Mouse (Mus musculus) forebrain, embryonic 11.5 days (tissue): ENCODE measurements around the gene Cdk6. TPM values are rescaled to one million over a fixed set of nuclear protein-coding genes. Genes with fewer than 3 reads are reported as not detected.

Experiments
- ATAC-seq: fragments of 200-750 bp; cut with Nextera tagmentation; replicated peaks from 2 replicates; pipeline ENCODE4 v1.8.0; 2017; ENCODE audit warnings: moderate TSS enrichment; ENCODE audit not compliant: low FRiP score
- DNase-seq: peaks from one replicate; pipeline ENCODE4 v3.0.0-alpha.2; 2017; ENCODE audit warnings: low spot score
- H3K27ac ChIP-seq: fragments of 300-500 bp; sonication (generic); 2 replicates; pipeline ENCODE4 v1.5.1; 2014; ENCODE audit warnings: low read depth, low read length
- H3K27me3 ChIP-seq: fragments of 300-500 bp; sonication (generic); 2 replicates; pipeline ENCODE4 v1.6.1; 2014; ENCODE audit warnings: mild to moderate bottlenecking, low read length, mixed read lengths; ENCODE audit not compliant: control insufficient read depth, insufficient read depth
- H3K36me3 ChIP-seq: fragments of 300-500 bp; sonication (generic); 2 replicates; pipeline ENCODE4 v1.6.1; 2014; ENCODE audit warnings: mild to moderate bottlenecking, low read length, moderate library complexity, mixed read lengths; ENCODE audit not compliant: control insufficient read depth, insufficient read depth
- H3K4me1 ChIP-seq: fragments of 300-500 bp; sonication (generic); replicated peaks from 2 replicates; pipeline ENCODE4 v1.6.1; 2014; ENCODE audit warnings: low read length, mixed read lengths; ENCODE audit not compliant: control insufficient read depth, insufficient read depth
- H3K4me2 ChIP-seq: fragments of 300-500 bp; sonication (generic); 2 replicates; pipeline ENCODE4 v1.6.1; 2014; ENCODE audit warnings: low read depth, mild to moderate bottlenecking, low read length, moderate library complexity, mixed read lengths; ENCODE audit not compliant: severe bottlenecking
- H3K4me3 ChIP-seq: fragments of 300-500 bp; sonication (generic); 2 replicates; pipeline ENCODE4 v1.5.1; 2014; ENCODE audit warnings: low read depth, low read length
- H3K9ac ChIP-seq: fragments of 300-500 bp; sonication (generic); 2 replicates; pipeline ENCODE4 v1.6.1; 2014; ENCODE audit warnings: low read length
- H3K9me3 ChIP-seq: fragments of 300-500 bp; sonication (generic); 2 replicates; pipeline ENCODE4 v1.6.1; 2016; ENCODE audit warnings: low read length, mixed read lengths; ENCODE audit not compliant: control insufficient read depth
- WGBS: fragments of 180-500 bp; shearing (Covaris S2); extraction: QIAGEN DNeasy Blood & Tissue Kit; methylation state at CpG from one replicate; pipeline ENCODE4 v1.1.7; 2014; 5-methylcytosine and 5-hydroxymethylcytosine counted together
- polyA plus RNA-seq: library from polyadenylated mRNA; unstranded; fragments of >200 nt; fragmentation: Nextera tagmentation; extraction: Ambion mirVana; gene quantifications from 2 replicates; pipeline ENCODE4 v1.2.1, GENCODE M21; 2014

Cdk6 gene
- polyA plus RNA-seq, 1 experiment from 2014 or later: 21.3 TPM

GRCm38 (mm10) chr5:3486579-3487282 lies 145.4 kb downstream of the Cdk6 start:
- no peaks in the 10 kb centered on the region for H3K27me3 ChIP-seq
- H3K36me3 ChIP-seq: no peaks in the 10 kb centered on the region
- no peak overlapping the region for H3K4me3 ChIP-seq
- H3K4me2 ChIP-seq: no peak overlapping the region
- 76% methylated on average over 7 of the region's 7 CpGs for WGBS
- H3K4me1 ChIP-seq: no peaks in the 10 kb centered on the region
- H3K27ac ChIP-seq: no peak overlapping the region
- no peaks in the 10 kb centered on the region for H3K9me3 ChIP-seq
- H3K9ac ChIP-seq: no peak overlapping the region
- DNase-seq: no peak
- ATAC-seq: no peak

GRCm38 (mm10) chr5:3488146-3488774 lies 147.0 kb downstream of the Cdk6 start:
- 89% methylated on average over 16 of the region's 16 CpGs for WGBS
- ATAC-seq (no peak), DNase-seq (no peak)
- no peak overlapping the region for H3K4me3 ChIP-seq
- no peaks in the 10 kb centered on the region for H3K36me3 ChIP-seq
- no peak overlapping the region for H3K27ac ChIP-seq
- no peaks in the 10 kb centered on the region for H3K9me3 ChIP-seq
- H3K9ac ChIP-seq: no peak overlapping the region
- H3K4me2 ChIP-seq: no peak overlapping the region
- H3K27me3 ChIP-seq: no peaks in the 10 kb centered on the region
- no peaks in the 10 kb centered on the region for H3K4me1 ChIP-seq

- DNase-seq: no peak
- 94% methylated on average over 3 of the region's 3 CpGs for WGBS
- ATAC-seq: no peak
- Histone ChIP-seq H3K4me2 (no peak overlapping the region), H3K27me3 (no peaks in the 10 kb centered on the region), H3K9me3 (no peaks in the 10 kb centered on the region), H3K4me1 (no peaks in the 10 kb centered on the region), H3K36me3 (no peaks in the 10 kb centered on the region), H3K9ac (no peak overlapping the region), H3K27ac (no peak overlapping the region), H3K4me3 (no peak overlapping the region)
Observed at GRCm38 (mm10) chr5:3490358-3490757, 149.1 kb downstream of the Cdk6 start.

- Histone ChIP-seq H3K9me3 (no peaks in the 10 kb centered on the region), H3K4me2 (no peak overlapping the region), H3K4me1 (no peaks in the 10 kb centered on the region), H3K36me3 (no peaks in the 10 kb centered on the region), H3K27me3 (no peaks in the 10 kb centered on the region), H3K4me3 (no peak overlapping the region), H3K9ac (no peak overlapping the region), H3K27ac (no peak overlapping the region)
- WGBS: 85% methylated on average over 9 of the region's 9 CpGs
- no peak for DNase-seq
- ATAC-seq: no peak
Observed at GRCm38 (mm10) chr5:3491084-3491483, 149.8 kb downstream of the Cdk6 start.

- no peaks in the 10 kb centered on the region for H3K9me3 ChIP-seq
- WGBS: 78% methylated on average over 5 of the region's 5 CpGs
- no peak for DNase-seq
- ATAC-seq: no peak
- no peaks in the 10 kb centered on the region for H3K36me3 ChIP-seq
- no peak overlapping the region for H3K27ac ChIP-seq
- H3K4me1 ChIP-seq: no peaks in the 10 kb centered on the region
- no peak overlapping the region for H3K9ac ChIP-seq
- H3K27me3 ChIP-seq: no peaks in the 10 kb centered on the region
- H3K4me3 ChIP-seq: no peak overlapping the region
- no peak overlapping the region for H3K4me2 ChIP-seq
Observed at GRCm38 (mm10) chr5:3491883-3492282, 150.6 kb downstream of the Cdk6 start.

GRCm38 (mm10) chr5:3492776-3493636 lies 151.7 kb downstream of the Cdk6 start:
- H3K4me1 ChIP-seq: no peaks in the 10 kb centered on the region
- no peak overlapping the region for H3K4me3 ChIP-seq
- ATAC-seq: no peak
- WGBS: 95% methylated on average over 13 of the region's 13 CpGs
- no peaks in the 10 kb centered on the region for H3K9me3 ChIP-seq
- no peak overlapping the region for H3K4me2 ChIP-seq
- no peak overlapping the region for H3K27ac ChIP-seq
- H3K27me3 ChIP-seq: no peaks in the 10 kb centered on the region
- no peak overlapping the region for H3K9ac ChIP-seq
- DNase-seq: no peak
- H3K36me3 ChIP-seq: no peaks in the 10 kb centered on the region

GRCm38 (mm10) chr5:3493968-3494367 lies 152.7 kb downstream of the Cdk6 start:
- 92% methylated on average over 9 of the region's 9 CpGs for WGBS
- Histone ChIP-seq H3K27ac (no peak overlapping the region), H3K9ac (no peak overlapping the region), H3K27me3 (no peaks in the 10 kb centered on the region), H3K4me2 (no peak overlapping the region), H3K9me3 (no peaks in the 10 kb centered on the region), H3K4me1 (no peaks in the 10 kb centered on the region), H3K4me3 (no peak overlapping the region), H3K36me3 (no peaks in the 10 kb centered on the region)
- no peak for DNase-seq
- no peak for ATAC-seq

GRCm38 (mm10) chr5:3494452-3495187 lies 153.3 kb downstream of the Cdk6 start:
- no peak for ATAC-seq
- no peaks in the 10 kb centered on the region for H3K4me1 ChIP-seq

More at GRCm38 (mm10) chr5:3494452-3495187, 153.3 kb downstream of the Cdk6 start:
- no peak overlapping the region for H3K9ac ChIP-seq
- no peak overlapping the region for H3K4me3 ChIP-seq
- no peaks in the 10 kb centered on the region for H3K27me3 ChIP-seq
- no peak overlapping the region for H3K4me2 ChIP-seq
- H3K36me3 ChIP-seq: no peaks in the 10 kb centered on the region
- no peaks in the 10 kb centered on the region for H3K9me3 ChIP-seq
- H3K27ac ChIP-seq: no peak overlapping the region
- no peak for DNase-seq
- 87% methylated on average over 8 of the region's 8 CpGs for WGBS
